Mouse (Mus musculus) liver, adult 2 months (tissue): ENCODE measurements around the gene Ntf5. TPM values are rescaled to one million over a fixed set of nuclear protein-coding genes. Genes with fewer than 3 reads are reported as not detected.
"Not testable (repeated sequence)": the region's sequence is repeated elsewhere in the genome, so short reads cannot be mapped to it uniquely, and the experiment has no call there.

ENCODE experiments used
- DNase-seq: peaks from one replicate; pipeline ENCODE4 v3.0.0-alpha.2; 2011; ENCODE audit warnings: low read depth, low spot score; ENCODE audit errors: extremely low read depth
- H3K27ac ChIP-seq: fragments of 200-500 bp; replicated peaks from 2 replicates; pipeline ENCODE4 v1.5.1; 2012; ENCODE audit warnings: low read depth, mild to moderate bottlenecking, control low read depth, inconsistent platforms, low read length; ENCODE audit not compliant: insufficient read depth
- H3K27me3 ChIP-seq: fragments of 200-500 bp; 2 replicates; pipeline ENCODE4 v1.6.1; 2012; ENCODE audit warnings: mild to moderate bottlenecking, moderate library complexity, low read length, inconsistent platforms; ENCODE audit not compliant: control insufficient read depth, insufficient read depth
- H3K36me3 ChIP-seq: fragments of 200-500 bp; 2 replicates; pipeline ENCODE4 v1.6.1; 2012; ENCODE audit warnings: low read length, inconsistent platforms; ENCODE audit not compliant: control insufficient read depth, insufficient read depth
- H3K4me1 ChIP-seq: fragments of 200-500 bp; 2 replicates; pipeline ENCODE4 v1.6.1; 2011; ENCODE audit warnings: low read length; ENCODE audit not compliant: control insufficient read depth, insufficient read depth
- H3K4me3 ChIP-seq: fragments of 200-500 bp; 2 replicates; pipeline ENCODE4 v1.5.1; 2011; ENCODE audit warnings: low read depth, mild to moderate bottlenecking, control low read depth, low read length, moderate library complexity; ENCODE audit not compliant: insufficient read depth
- H3K79me2 ChIP-seq: fragments of 200-500 bp; 2 replicates; pipeline ENCODE4 v1.6.1; 2012; ENCODE audit warnings: inconsistent platforms, mild to moderate bottlenecking, low read length, moderate library complexity; ENCODE audit not compliant: control insufficient read depth, insufficient read depth
- H3K9ac ChIP-seq: fragments of 200-500 bp; 2 replicates; pipeline ENCODE4 v1.6.1; 2012; ENCODE audit warnings: low read depth, mild to moderate bottlenecking, control low read depth, inconsistent platforms, low read length
- CTCF ChIP-seq: fragments of 200-500 bp; IDR thresholded peaks from 2 replicates; pipeline ENCODE4 v1.5.1; 2011; ENCODE audit warnings: low read depth, low read length, control low read depth
- POLR2A ChIP-seq: fragments of 200-500 bp; IDR thresholded peaks from 2 replicates; pipeline ENCODE4 v1.6.1; 2011; ENCODE audit warnings: low read length, control low read depth; ENCODE audit not compliant: insufficient read depth; ENCODE audit errors: extremely low read depth
- WGBS: fragments of 180-500 bp; shearing (Covaris S2); methylation state at CpG from one replicate; pipeline ENCODE4 v1.1.7; 2018; 5-methylcytosine and 5-hydroxymethylcytosine counted together
- polyA plus RNA-seq: library from polyadenylated mRNA; depleted of rRNA; stranded (reverse); fragments of >200 nt; gene quantifications from 2 replicates; pipeline ENCODE4 v1.2.3, GENCODE M21; 2012
- total RNA-seq: library from RNA; depleted of rRNA; stranded (reverse); fragments of >200 nt; gene quantifications from 2 replicates; pipeline ENCODE4 v1.2.3, GENCODE M21; 2014

The Ntf5 gene
- total and polyA plus RNA-seq, 2 experiments = not detected

- Histone ChIP-seq H3K36me3 (peaks cover 18% of the 10 kb centered on the region), H3K27ac (peak overlapping the region; percentile 99), H3K9ac (peak overlapping the region; percentile 76), H3K4me3 (peak overlapping the region; percentile 72), H3K79me2 (peaks cover 16% of the 10 kb centered on the region), H3K27me3 (no peaks in the 10 kb centered on the region), H3K4me1 (peaks cover 24% of the 10 kb centered on the region)
- TF ChIP-seq POLR2A (0 out of 2 replicates have a peak, but pooled peaks have one; percentile 18), CTCF (no peak)
- WGBS = 5% methylated on average over 13 of the region's 13 CpGs
- DNase-seq = peak; percentile 92
Observed at GRCm38 (mm10) chr7:45460860-45461314, 47.4 kb downstream of the Ntf5 start.

- 58% methylated on average over 4 of the region's 5 CpGs for WGBS
- H3K36me3 ChIP-seq = peaks cover 18% of the 10 kb centered on the region
Observed at GRCm38 (mm10) chr7:45461326-45461725, 47.8 kb downstream of the Ntf5 start.

GRCm38 (mm10) chr7:45461781-45462180, 48.3 kb downstream of the Ntf5 start:
- Histone ChIP-seq H3K79me2 (peaks cover 23% of the 10 kb centered on the region), H3K4me1 (peaks cover 23% of the 10 kb centered on the region), H3K36me3 (peaks cover 18% of the 10 kb centered on the region), H3K27ac (peak overlapping the region; percentile 74), H3K27me3 (no peaks in the 10 kb centered on the region), H3K4me3 (no peak overlapping the region), H3K9ac (no peak overlapping the region)
- WGBS = 84% methylated on average over 4 of the region's 4 CpGs
- DNase-seq = no peak
- TF ChIP-seq CTCF (no peak), POLR2A (no peak)

More at GRCm38 (mm10) chr7:45461326-45461725, 47.8 kb downstream of the Ntf5 start:
- peak overlapping the region; percentile 32; the same call in 1 of the 2 replicates for H3K4me3 ChIP-seq
- peaks cover 23% of the 10 kb centered on the region for H3K4me1 ChIP-seq
- H3K27ac ChIP-seq = peak overlapping the region; percentile 99
- DNase-seq = no peak
- no peaks in the 10 kb centered on the region for H3K27me3 ChIP-seq
- peak overlapping the region; percentile 76 for H3K9ac ChIP-seq
- peaks cover 20% of the 10 kb centered on the region for H3K79me2 ChIP-seq
- TF ChIP-seq POLR2A = no peak

GRCm38 (mm10) chr7:45462325-45462724, 48.8 kb downstream of the Ntf5 start:
- Histone ChIP-seq H3K79me2 (peaks cover 23% of the 10 kb centered on the region), H3K9ac (no peak overlapping the region), H3K27me3 (no peaks in the 10 kb centered on the region), H3K36me3 (peaks cover 18% of the 10 kb centered on the region), H3K27ac (no peak overlapping the region), H3K4me3 (no peak overlapping the region), H3K4me1 (peaks cover 23% of the 10 kb centered on the region)
- 82% methylated on average over 4 of the region's 4 CpGs for WGBS
- no peak for DNase-seq
- TF ChIP-seq POLR2A (no peak), CTCF (no peak)

GRCm38 (mm10) chr7:45462868-45463267, 49.4 kb downstream of the Ntf5 start:
- H3K9ac ChIP-seq, H3K27ac ChIP-seq, H3K4me3 ChIP-seq, DNase-seq, H3K27me3 ChIP-seq: not testable (repeated sequence)
- H3K79me2 ChIP-seq = peaks cover 23% of the 10 kb centered on the region
- 79% methylated on average over 4 of the region's 4 CpGs for whole genome bisulfite sequencing
- peaks cover 21% of the 10 kb centered on the region for H3K4me1 ChIP-seq
- H3K36me3 ChIP-seq = peaks cover 14% of the 10 kb centered on the region

GRCm38 (mm10) chr7:45463987-45464778, 50.7 kb downstream of the Ntf5 start:
- Histone ChIP-seq H3K27ac (no peak overlapping the region), H3K79me2 (peaks cover 17% of the 10 kb centered on the region), H3K4me3 (no peak overlapping the region), H3K9ac (no peak overlapping the region), H3K4me1 (peaks cover 21% of the 10 kb centered on the region), H3K27me3 (no peaks in the 10 kb centered on the region), H3K36me3 (peaks cover 4% of the 10 kb centered on the region)
- peak; percentile 51 for DNase-seq
- WGBS = 72% methylated on average over 7 of the region's 7 CpGs
- TF ChIP-seq POLR2A (no peak), CTCF (no peak)
